In the genomic region with DNA sequence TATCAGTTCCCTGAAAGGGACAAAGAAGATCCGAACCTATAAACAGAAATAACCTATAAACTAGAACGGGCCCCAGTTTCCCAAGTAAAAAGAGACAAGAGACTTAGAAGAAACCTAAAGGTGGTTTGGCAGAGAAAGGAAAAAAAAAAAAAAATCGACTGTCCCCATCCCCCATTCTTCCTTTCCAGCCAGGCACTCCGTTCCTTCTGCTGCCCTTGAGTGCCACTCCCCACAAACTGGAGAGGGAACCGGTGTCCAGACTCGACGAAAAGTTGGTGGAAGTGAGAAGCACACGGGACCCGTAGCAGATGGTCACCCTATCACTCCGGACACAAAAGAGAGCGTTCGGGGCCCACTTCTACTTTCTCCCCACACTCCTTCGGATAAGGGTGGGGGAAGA, we compare ENCODE assay signal across 8 mouse cellular contexts. TPM values are rescaled to one million over a fixed set of nuclear protein-coding genes. Genes with fewer than 3 reads are reported as not detected.
DNase-seq lines count a peak whose midpoint lies in the region; ATAC-seq and TF ChIP-seq lines count a peak whose summit lies in the region.

No protein-coding gene starts in this region.

- peak overlapping the region; percentile 89; the same call in 1 of the 2 replicates for H3K27ac ChIP-seq in kidney, adult 2 months (ENCODE audit: insufficient read depth, low read depth, low read length)
- H3K27ac ChIP-seq in hindbrain, embryonic 15.5 days (replicated peaks), result peak overlapping the region; percentile 96

- no peaks in the 10 kb centered on the region for H3K36me3 ChIP-seq in kidney, adult 2 months (ENCODE audit: control insufficient read depth, insufficient read depth, low read length)
- peaks cover 19% of the 10 kb centered on the region for H3K36me3 ChIP-seq in hindbrain, embryonic 15.5 days

- WGBS in kidney, adult 2 months, result 5% methylated on average over 13 of the region's 13 CpGs
- WGBS in hindbrain, embryonic 15.5 days, result 8% methylated on average over 13 of the region's 13 CpGs

- TF ChIP-seq CTCF in kidney, adult 2 months (conservative IDR thresholded peaks at IDR 0.05; ENCODE audit: insufficient read depth, insufficient read length, low read depth, low read length), result no peak

- H3K4me3 ChIP-seq in kidney, adult 2 months (ENCODE audit: insufficient read depth, low read depth, low read length), result peak overlapping the region; percentile 78
- peak overlapping the region; percentile 95 for H3K4me3 ChIP-seq in hindbrain, embryonic 15.5 days

- no peaks in the 10 kb centered on the region for H3K9me3 ChIP-seq in hindbrain, embryonic 15.5 days

- peak overlapping the region; percentile 98 for H3K9ac ChIP-seq in hindbrain, embryonic 15.5 days

- ATAC-seq in hindbrain, embryonic 15.5 days (ENCODE audit: low FRiP score, low read depth), result no peak

- no peak for DNase-seq in kidney, adult 2 months
- DNase-seq in kidney, adult 18-20 months, result no peak
- DNase-seq in ZHBTc4 (ENCODE audit: low read depth, low spot score), result peak; percentile 28
- peak; percentile 65 for DNase-seq in lung, postnatal 36 days
- DNase-seq in urinary bladder, adult 18-20 months (ENCODE audit: low spot score in 2 of 2), result no peak
- DNase-seq in gastrocnemius, postnatal 10 days, result no peak
- no peak for DNase-seq in urinary bladder, postnatal 36 days (ENCODE audit: low spot score in 2 of 2)

- H3K27me3 ChIP-seq in kidney, adult 2 months (replicated peaks; ENCODE audit: control insufficient read depth, insufficient read depth, low read length), result no peaks in the 10 kb centered on the region
- no peaks in the 10 kb centered on the region for H3K27me3 ChIP-seq in hindbrain, embryonic 15.5 days

- peak overlapping the region; percentile 72 for H3K4me2 ChIP-seq in hindbrain, embryonic 15.5 days

- H3K4me1 ChIP-seq in kidney, adult 2 months (ENCODE audit: control insufficient read depth, insufficient read depth, low read length), result peaks cover 9% of the 10 kb centered on the region
- H3K4me1 ChIP-seq in hindbrain, embryonic 15.5 days (replicated peaks), result peaks cover 43% of the 10 kb centered on the region

- no peak for TF ChIP-seq POLR2A in kidney, adult 2 months (IDR thresholded peaks at IDR 0.05; ENCODE audit: low read depth, low read length)

RNA-seq across cellular contexts. Expression of a gene that starts 5.6 kb away (rescaled TPM):
- polyA plus RNA-seq in kidney, adult 2 months (2012; rRNA removed), result 1.9 and 3.9 TPM in 2 replicates
- polyA plus RNA-seq in hindbrain, embryonic 15.5 days (2015; fragmentation: Nextera tagmentation; extraction: Ambion mirVana), result 6,864 and 7,318 TPM in 2 replicates
- 10 to 100 TPM; 11.3 to 14.3 TPM for total RNA-seq in gastrocnemius, postnatal 10 days (2021)

RNA-seq across cellular contexts. Expression of a gene that starts 5.6 kb away (rescaled TPM):
- 43.7 and 49.5 TPM in 2 replicates for polyA plus RNA-seq in kidney, adult 2 months (2012; rRNA removed)
- polyA plus RNA-seq in hindbrain, embryonic 15.5 days (2015; fragmentation: Nextera tagmentation; extraction: Ambion mirVana), result 249 and 272 TPM in 2 replicates
- total RNA-seq in gastrocnemius, postnatal 10 days (2021), result 10 to 100 TPM; 25.9 to 34.6 TPM

Comparison
In these comparisons a context has a peak if more than half of its experiments do, and no peak if none do; other contexts are left out.
1. DNase-seq: peak in ZHBTc4 (single experiment) and lung, postnatal 36 days (single experiment); none in kidney, adult 2 months (single experiment), kidney, adult 18-20 months (single experiment), urinary bladder, adult 18-20 months (0 of 2), gastrocnemius, postnatal 10 days (single experiment) and urinary bladder, postnatal 36 days (0 of 2).
2. RNA of a gene that starts 5.6 kb away (polyA plus RNA-seq): 6,864 to 7,318 TPM in hindbrain, embryonic 15.5 days; 1.9 to 3.9 TPM in kidney, adult 2 months; every median in the first group is over 1,000 times any median in the second.